Mouse (Mus musculus) embryonic stem cell, embryonic (primary cell): Measurements from ENCODE around the gene Dnmt3a.

Experiments
- CTCF ChIA-PET, 4 experiments: fragments of 300-600 bp in 2 of 4; fragments of 350-600 bp in 2 of 4; sonication (Branson Sonifier 250); formaldehyde crosslinking; loops; one replicate each; lab custom pipeline; 2022; ENCODE audit warnings: inconsistent platforms in 2 of 4; lab: Charles Lee
- POLR2A ChIA-PET, 4 experiments: fragments of 300-600 bp in 2 of 4; fragments of 350-600 bp in 2 of 4; sonication (Branson Sonifier 250); formaldehyde crosslinking; loops; one replicate each; lab custom pipeline; 2022; ENCODE audit warnings: antibody characterized with exemption in 4 of 4, inconsistent platforms in 1 of 4; lab: Charles Lee

Gene Dnmt3a

GRCm38 (mm10) chr12:3851179-3851578 is 45.4 kb downstream of the Dnmt3a start:
- ChIA-PET POLR2A (interaction anchor here in 2 of 4 experiments (1.0 to 1.8 kb wide), 3 partner anchors 16 to 43 kb away, joined by 3 to 5 read pairs (median 3); no protein-coding TSS in a partner anchor), CTCF (interaction anchor here in 1 of 4 experiments (0.5 kb wide), 1 partner anchor 187 kb away, joined by 3 read pairs; no protein-coding TSS in a partner anchor)

DNA sequence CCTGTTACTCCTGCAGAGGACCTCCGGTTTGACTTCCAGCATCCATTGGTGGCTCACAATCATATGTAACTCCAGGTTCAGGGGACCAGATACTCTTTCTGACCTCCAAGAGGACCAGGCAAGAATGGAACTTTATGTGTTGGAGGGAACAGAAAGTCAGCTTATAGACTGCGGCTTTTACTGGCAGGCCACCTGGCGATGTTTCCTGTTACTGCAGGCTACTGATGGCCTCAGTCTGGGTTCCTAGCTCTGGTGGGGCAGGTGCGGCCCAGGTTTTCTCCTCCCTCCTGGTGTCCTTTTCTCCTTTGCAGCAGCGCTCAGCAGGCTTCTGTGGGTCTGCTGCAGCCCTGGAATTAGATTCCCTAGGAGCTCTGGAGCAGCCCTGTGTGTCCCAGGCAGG is 46.7 kb downstream of the Dnmt3a start:
- CTCF ChIA-PET, result interaction anchor here (0.6 to 1.8 kb wide), 28 partner anchors 9 to 131 kb away, joined by 3 to 9 read pairs (median 3); no protein-coding TSS in a partner anchor
- POLR2A ChIA-PET, result interaction anchor here in 3 of 4 experiments (0.6 to 1.5 kb wide), 15 partner anchors 9 to 473 kb away, joined by 3 to 6 read pairs (median 3); no protein-coding TSS in a partner anchor

DNA sequence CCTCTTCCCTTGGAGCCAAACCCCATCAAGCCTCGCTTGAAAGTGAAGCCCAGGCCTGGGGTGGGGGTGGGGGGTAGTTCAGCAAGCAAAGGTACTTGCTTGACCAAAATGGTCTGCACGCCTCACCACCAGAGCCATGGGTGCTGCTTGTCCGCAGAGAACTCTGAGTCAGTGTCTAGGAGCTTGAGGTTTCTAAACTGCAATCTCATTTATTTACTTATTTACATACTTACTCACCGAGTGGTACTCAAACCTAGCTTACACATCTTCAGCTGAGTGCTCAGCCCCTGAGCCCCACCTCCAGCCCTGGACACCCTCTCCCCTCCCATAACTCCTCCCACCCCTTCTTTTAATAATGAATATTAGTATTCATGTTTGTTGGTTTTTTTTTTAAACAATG is 48.6 kb downstream of the Dnmt3a start:
- CTCF ChIA-PET, result no interaction called here
- POLR2A ChIA-PET, result no interaction called here

DNA sequence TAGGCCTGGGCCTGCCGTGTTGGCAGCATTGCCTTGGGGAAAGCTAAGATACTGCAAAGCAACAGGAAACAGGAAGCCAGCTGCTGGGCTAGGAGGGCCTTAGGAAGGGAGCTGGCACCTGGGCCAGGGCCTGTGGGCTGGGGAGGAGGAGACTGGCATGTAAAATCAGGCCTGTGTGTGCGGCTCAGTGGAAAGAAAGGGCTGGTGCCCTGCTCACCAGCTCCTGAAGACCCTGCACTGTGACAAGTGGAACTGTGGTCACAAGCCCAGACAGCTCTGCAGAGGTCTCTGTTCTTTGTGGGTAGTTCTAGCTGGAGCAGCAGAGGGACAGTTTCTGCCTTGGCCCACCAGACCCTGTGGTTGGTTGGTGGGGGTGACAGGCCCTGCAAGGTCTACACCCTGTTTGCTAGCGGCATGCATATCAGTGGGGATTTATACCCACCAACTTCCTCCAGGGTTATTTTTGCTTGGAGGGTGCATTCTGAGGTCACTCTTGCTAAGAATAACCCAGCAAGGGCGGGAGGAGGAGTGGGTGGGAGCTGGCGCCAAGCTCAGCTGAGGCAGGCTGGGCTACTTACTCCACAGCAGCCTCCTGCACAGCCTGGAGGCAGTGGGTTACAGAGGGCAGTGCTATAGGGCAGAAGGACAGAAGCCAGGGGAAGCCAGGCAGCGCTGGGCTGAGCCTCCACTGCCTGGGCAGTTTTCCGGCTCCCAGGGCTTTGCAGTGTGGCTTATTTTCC is 50.1 kb downstream of the Dnmt3a start:
- CTCF ChIA-PET, result interaction anchor here in 3 of 4 experiments (0.5 to 0.9 kb wide), 4 partner anchors 22 to 74 kb away, joined by 3 to 4 read pairs (median 3); no protein-coding TSS in a partner anchor
- POLR2A ChIA-PET, result interaction anchor here in 2 of 4 experiments (0.6 to 1.4 kb wide), 5 partner anchors 11 to 308 kb away, joined by 3 to 6 read pairs (median 4); no protein-coding TSS in a partner anchor

GRCm38 (mm10) chr12:3856748-3857147 is 50.9 kb downstream of the Dnmt3a start:
- ChIA-PET CTCF (interaction anchor here in 1 of 4 experiments (0.6 to 0.7 kb wide), 2 partner anchors 47 to 53 kb away, joined by 3 to 4 read pairs; no protein-coding TSS in a partner anchor), POLR2A (interaction anchor here in 1 of 4 experiments (1.4 kb wide), 1 partner anchor 16 kb away, joined by 4 read pairs; no protein-coding TSS in a partner anchor)

DNA sequence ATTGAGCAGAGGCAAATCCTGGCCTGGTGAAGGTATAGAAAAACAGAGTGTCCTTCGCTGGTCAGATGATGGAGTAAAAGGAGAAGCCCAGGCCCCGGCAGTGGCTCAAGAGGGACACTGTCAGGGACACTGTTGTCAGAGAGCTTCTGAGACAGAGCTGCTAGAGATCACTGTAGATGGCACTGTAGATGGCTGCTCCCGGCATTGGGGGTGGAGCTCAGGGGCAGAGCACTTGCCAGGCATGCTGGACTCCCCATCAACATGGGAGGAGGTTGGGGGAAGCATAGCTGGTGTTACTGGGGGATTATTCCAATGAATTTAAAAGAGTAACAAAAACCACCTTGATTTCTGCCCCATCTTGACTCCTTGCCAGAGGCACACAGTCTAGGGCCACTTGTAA is 51.4 kb downstream of the Dnmt3a start:
- ChIA-PET CTCF (interaction anchor here in 1 of 4 experiments (0.6 kb wide), 1 partner anchor 56 kb away, joined by 3 read pairs; no protein-coding TSS in a partner anchor), POLR2A (no interaction called here)

GRCm38 (mm10) chr12:3857773-3858172 is 52.0 kb downstream of the Dnmt3a start:
- ChIA-PET CTCF (interaction anchor here in 1 of 4 experiments (0.6 kb wide), 1 partner anchor 55 kb away, joined by 3 read pairs; no protein-coding TSS in a partner anchor), POLR2A (no interaction called here)

DNA sequence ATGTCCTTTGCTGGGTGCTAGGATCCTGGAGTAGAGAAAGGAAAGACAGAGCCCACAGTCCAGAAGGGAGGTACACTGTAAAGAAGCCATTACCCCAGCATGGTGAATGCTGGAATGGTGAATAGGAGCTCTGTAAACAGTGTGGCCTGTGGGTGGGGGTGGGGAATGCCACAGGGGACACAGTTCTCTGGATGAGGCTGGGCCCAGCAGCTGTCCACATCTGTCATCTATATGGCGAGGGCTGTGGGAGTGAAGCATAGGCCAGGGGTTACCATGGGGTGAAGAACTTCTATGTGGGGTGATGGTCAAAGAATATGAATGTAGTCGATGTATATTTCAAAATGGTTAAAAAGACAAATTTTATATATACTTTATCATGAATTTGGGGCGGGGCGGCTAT is 52.9 kb downstream of the Dnmt3a start:
- CTCF ChIA-PET, result interaction anchor here in 2 of 4 experiments (0.6 kb wide), 2 partner anchors 19 to 26 kb away, joined by 4 read pairs; no protein-coding TSS in a partner anchor

DNA sequence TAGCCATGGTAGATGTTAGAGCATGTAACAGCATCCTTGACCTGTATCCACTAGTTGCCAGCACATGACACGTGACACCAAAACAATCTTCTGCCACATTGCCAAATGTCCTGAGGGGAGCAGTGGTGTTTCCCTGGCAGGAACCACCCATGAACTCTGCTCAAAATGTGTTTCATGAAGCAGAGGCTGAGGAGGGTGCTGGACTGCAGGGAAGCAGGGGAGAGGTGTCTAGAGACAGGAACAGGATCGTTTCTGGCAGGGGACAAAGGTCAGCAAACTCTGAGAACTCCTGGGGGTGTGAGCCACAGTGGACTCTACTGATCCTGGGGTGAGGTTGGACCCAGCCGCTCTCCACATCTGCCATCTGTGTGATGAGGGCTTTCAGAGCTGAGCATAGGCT is 53.7 kb downstream of the Dnmt3a start:
- POLR2A ChIA-PET, result no interaction called here

More for the DNA sequence above, 52.9 kb downstream of the Dnmt3a start:
- POLR2A ChIA-PET, result no interaction called here

GRCm38 (mm10) chr12:3860005-3860404 is 54.2 kb downstream of the Dnmt3a start:
- CTCF ChIA-PET, result interaction anchor here in 1 of 4 experiments (0.5 to 0.6 kb wide), 2 partner anchors 29 to 80 kb away, joined by 4 to 6 read pairs; no protein-coding TSS in a partner anchor
- POLR2A ChIA-PET, result no interaction called here

More for the DNA sequence above, 53.7 kb downstream of the Dnmt3a start:
- CTCF ChIA-PET, result interaction anchor here in 1 of 4 experiments (0.5 kb wide), 1 partner anchor 28 kb away, joined by 4 read pairs; no protein-coding TSS in a partner anchor

DNA sequence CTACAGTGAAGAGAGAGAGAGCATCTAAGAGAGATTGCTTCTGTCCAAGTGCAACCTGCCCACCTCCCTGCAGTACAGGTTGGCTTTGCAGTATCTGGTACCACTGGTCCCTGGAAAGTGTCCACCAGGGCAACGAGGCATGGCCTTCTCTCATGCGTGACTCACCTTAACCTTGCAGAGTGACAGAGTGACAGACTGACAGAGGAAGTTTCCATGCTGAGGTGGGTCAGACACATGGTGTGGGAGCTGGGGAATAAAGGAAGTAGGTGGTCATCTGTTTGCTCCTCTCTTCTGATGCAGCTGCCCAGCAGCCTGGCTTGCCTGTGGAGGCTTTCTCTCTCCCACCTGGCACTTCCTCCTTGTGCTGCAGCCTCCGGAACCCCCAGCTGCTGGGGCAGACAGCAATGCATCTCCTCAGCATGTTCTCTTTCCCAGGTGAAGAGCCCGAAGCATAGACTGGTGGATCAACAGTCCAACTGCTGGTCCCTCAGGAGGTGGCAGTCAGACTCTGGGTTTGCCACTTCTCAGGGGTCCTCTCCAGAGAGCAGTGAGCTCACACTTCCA is 55.9 kb downstream of the Dnmt3a start:
- CTCF ChIA-PET, result interaction anchor here in 1 of 4 experiments (0.7 kb wide), 1 partner anchor 10 kb away, joined by 5 read pairs; no protein-coding TSS in a partner anchor
- POLR2A ChIA-PET, result interaction anchor here in 2 of 4 experiments (1.4 to 1.8 kb wide), 2 partner anchors 10 to 221 kb away, joined by 3 to 6 read pairs; no protein-coding TSS in a partner anchor

DNA sequence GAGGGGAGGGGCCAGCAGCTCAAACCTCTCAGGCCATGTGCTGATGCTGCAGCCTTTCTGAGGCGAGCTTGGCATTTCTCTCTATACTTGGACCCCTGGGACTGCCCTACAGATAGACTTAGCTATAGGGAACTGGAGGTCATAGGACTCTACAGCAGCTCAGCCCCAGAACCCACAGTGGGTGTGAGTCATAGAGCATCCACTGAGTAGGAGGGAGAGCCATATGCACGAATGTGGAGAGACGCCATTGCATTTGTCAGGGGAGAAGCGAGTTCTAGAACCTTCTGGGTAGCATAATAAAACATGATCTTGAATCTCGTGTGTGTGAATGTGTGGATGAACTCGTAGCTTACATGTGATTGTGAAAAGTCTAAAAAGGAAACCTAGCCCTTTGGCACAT is 56.4 kb downstream of the Dnmt3a start:
- ChIA-PET POLR2A (interaction anchor here in 2 of 4 experiments (1.4 to 1.8 kb wide), 2 partner anchors 10 to 221 kb away, joined by 3 to 6 read pairs; no protein-coding TSS in a partner anchor), CTCF (interaction anchor here in 1 of 4 experiments (0.7 kb wide), 1 partner anchor 9 kb away, joined by 5 read pairs; no protein-coding TSS in a partner anchor)

DNA sequence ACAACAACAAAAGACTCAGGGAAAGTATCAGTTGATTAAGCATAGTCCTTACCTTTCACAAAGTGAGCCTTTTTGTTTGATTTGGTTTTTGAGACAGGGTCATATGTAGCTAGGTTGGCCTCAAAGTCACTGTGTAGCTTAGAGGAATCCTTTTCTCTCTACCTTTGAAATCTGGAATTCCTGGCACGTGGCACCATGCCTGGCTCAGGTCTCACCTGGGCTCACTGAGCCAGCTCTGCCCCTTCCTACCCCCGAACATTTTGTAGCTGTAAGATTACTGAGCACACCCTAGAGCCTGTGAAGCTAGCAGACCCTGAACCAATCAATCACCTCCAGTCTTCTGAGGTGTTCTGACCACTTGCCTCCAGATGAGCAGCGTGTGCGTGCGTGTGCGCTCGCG is 58.4 kb downstream of the Dnmt3a start:
- ChIA-PET POLR2A (no interaction called here), CTCF (interaction anchor here in 1 of 4 experiments (1.2 kb wide), 1 partner anchor 12 kb away, joined by 6 read pairs; no protein-coding TSS in a partner anchor)

DNA sequence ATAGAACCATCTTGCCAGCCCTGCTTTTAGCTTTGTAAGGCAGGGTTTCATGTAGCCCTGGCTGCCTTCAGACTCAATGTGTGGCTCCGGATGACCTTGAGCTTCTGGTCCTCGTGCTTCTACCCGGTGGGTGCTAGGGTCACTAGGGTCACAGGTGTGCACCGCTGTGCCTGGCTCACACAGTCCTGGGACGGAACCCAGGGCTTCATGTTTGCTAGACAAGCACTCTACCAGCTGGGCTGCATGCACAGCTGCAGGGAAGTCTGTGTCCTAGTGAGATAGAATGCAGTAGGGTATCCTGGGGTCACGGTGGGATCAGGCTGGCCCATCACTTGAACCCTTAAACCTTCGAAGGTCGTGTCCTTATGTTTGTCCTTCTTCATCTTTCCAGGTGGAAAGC is 59.8 kb downstream of the Dnmt3a start:
- ChIA-PET CTCF (interaction anchor here in 1 of 4 experiments (0.6 kb wide), 1 partner anchor 65 kb away, joined by 5 read pairs; no protein-coding TSS in a partner anchor), POLR2A (interaction anchor here in 2 of 4 experiments (0.6 to 1.8 kb wide), 2 partner anchors 12 to 21 kb away, joined by 5 to 6 read pairs; no protein-coding TSS in a partner anchor)

DNA sequence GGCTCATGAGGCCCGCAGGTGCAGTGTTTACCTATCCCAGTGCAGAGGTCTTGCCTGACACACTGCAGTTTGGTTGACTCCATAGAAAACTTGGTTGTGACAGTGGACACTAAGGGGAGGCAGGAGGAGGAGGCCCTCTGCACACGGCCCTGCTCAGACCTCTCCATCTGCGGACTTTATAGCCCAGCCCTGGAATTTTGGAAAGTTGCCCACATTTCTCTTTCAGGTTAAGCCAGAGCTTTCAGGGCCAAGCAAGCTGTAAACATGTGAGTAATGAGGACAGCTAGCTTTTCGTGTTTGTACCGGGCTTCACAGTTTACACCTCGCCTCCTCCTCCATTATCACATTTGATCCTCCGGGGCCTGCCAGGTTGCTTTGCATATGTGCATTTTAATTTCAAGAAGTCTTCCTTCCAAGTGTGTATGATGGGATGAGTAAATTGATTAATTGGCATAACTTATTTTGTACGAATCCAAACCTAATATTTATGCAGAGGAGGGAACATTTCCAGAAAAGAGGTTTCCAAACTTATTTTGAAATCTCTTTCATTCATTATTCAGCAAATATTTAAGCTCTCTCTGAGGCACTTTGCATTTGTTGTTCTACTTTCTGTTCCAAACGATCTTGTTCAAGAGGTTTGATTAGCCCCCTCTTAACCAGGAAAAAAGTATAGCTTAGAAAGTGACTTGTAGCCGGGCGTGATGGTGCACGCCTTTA is 61.0 kb downstream of the Dnmt3a start:
- CTCF ChIA-PET, result no interaction called here
- POLR2A ChIA-PET, result interaction anchor here in 2 of 4 experiments (0.8 to 1.8 kb wide), 2 partner anchors 11 kb away, joined by 5 to 6 read pairs; no protein-coding TSS in a partner anchor

DNA sequence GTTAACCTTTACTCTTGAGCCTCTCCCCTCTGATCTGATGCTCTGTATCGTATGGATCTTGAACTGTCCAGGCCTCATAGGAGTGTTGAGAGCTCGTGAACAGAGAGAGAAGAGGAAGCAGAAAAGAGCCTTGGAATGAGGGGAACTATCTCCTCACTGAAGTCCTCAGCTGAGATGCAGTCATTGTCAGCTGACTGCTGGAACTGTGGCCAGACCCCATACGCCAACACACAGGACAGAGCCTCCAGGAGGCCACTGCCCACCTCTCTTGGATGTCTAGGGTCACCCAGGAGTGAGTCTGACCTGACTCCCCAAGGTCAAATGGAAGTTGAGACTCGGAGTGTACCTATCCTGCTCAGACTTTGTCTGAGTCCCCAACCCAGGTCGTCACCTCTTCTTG is 62.3 kb downstream of the Dnmt3a start:
- CTCF ChIA-PET, result no interaction called here
- POLR2A ChIA-PET, result interaction anchor here in 2 of 4 experiments (0.6 to 6.8 kb wide), 3 partner anchors 22 to 296 kb away, joined by 5 to 71 read pairs (median 5); no protein-coding TSS in a partner anchor

GRCm38 (mm10) chr12:3868676-3869458 is 63.1 kb downstream of the Dnmt3a start:
- CTCF ChIA-PET, result interaction anchor here in 1 of 4 experiments (1.7 kb wide), 1 partner anchor 232 kb away, joined by 3 read pairs; no protein-coding TSS in a partner anchor
- POLR2A ChIA-PET, result interaction anchor here in 2 of 4 experiments (0.9 to 6.8 kb wide), 5 partner anchors 16 to 35 kb away, joined by 3 to 71 read pairs (median 5); no protein-coding TSS in a partner anchor
